Mouse (Mus musculus): ENCODE results near the gene Arhgef1.

DNA sequence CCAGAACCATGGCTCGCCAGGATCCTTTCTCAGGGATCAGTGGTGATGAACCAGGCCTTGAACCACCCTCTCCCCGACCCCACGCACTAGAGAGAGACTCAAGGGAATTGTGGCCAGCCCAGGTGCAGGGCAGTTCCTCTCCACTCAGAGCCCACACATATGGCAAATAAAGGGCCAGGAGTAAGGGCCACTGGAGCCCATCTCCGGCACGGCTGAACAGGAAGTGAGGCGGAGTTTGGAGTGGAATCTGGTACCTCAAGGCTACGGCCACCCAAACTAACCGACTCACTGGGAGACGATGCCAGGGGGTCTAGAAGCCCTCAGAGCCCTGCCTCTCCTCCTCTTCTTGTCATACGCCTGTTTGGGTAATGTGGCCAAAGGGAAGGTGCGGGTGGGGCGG, 5.5 kb upstream of the Arhgef1 start, which contains the start of gene Cd79a:
- TF ChIP-seq CTCF (IDR thresholded peaks at IDR 0.05; ENCODE audit: low read depth) (no peak), EP300 (IDR thresholded peaks at IDR 0.05; ENCODE audit: low read depth) (no peak)

Data from heart, postnatal 0 days (tissue).